Mouse (Mus musculus): ENCODE data around the gene 1700020A23Rik. TPM values are rescaled to one million over a fixed set of nuclear protein-coding genes. Genes with fewer than 3 reads are reported as not detected.

Gene 1700020A23Rik
- total RNA-seq, 4 experiments from 2014 or later = 4.6 TPM; not detected in 3

- DNase-seq = peak; percentile 61
Measured at GRCm38 (mm10) chr2:130411558-130412495, 6.8 kb downstream of the 1700020A23Rik start.

- DNase-seq = no peak
Measured at GRCm38 (mm10) chr2:130412775-130413174, 7.7 kb downstream of the 1700020A23Rik start.

GRCm38 (mm10) chr2:130414094-130414856 is 9.2 kb downstream of the 1700020A23Rik start:
- DNase-seq = no peak

GRCm38 (mm10) chr2:130421781-130422620 is 16.9 kb downstream of the 1700020A23Rik start:
- DNase-seq = no peak

GRCm38 (mm10) chr2:130423397-130424125 is 18.5 kb downstream of the 1700020A23Rik start:
- DNase-seq = peak; percentile 71

GRCm38 (mm10) chr2:130424126-130424853 is 19.2 kb downstream of the 1700020A23Rik start, which contains the start of the genes Vps16 and Pced1a:
TSS of gene Vps16 (plus strand) at chr2:130424339.
TSS of gene Pced1a (minus strand) at chr2:130424701.
- DNase-seq = peak; percentile 88

- DNase-seq = no peak
Measured at GRCm38 (mm10) chr2:130425112-130425511, 20.1 kb downstream of the 1700020A23Rik start.

- no peak for DNase-seq
Measured at GRCm38 (mm10) chr2:130429851-130430250, 24.8 kb downstream of the 1700020A23Rik start.

GRCm38 (mm10) chr2:130430484-130430883 is 25.4 kb downstream of the 1700020A23Rik start:
- DNase-seq = no peak

- DNase-seq = no peak
Measured at GRCm38 (mm10) chr2:130432157-130432556, 27.1 kb downstream of the 1700020A23Rik start.

- DNase-seq = no peak
Measured at GRCm38 (mm10) chr2:130433152-130433551, 28.1 kb downstream of the 1700020A23Rik start.

GRCm38 (mm10) chr2:130436769-130437168 is 31.7 kb downstream of the 1700020A23Rik start:
- no peak for DNase-seq

- no peak for DNase-seq
Measured at GRCm38 (mm10) chr2:130438861-130439260, 33.8 kb downstream of the 1700020A23Rik start.

- no peak for DNase-seq
Measured at GRCm38 (mm10) chr2:130439840-130440480, 34.9 kb downstream of the 1700020A23Rik start.

GRCm38 (mm10) chr2:130442162-130442561 is 37.1 kb downstream of the 1700020A23Rik start:
- DNase-seq = no peak

GRCm38 (mm10) chr2:130448449-130448848 is 43.4 kb downstream of the 1700020A23Rik start:
- DNase-seq = no peak

- no peak for DNase-seq
Measured at GRCm38 (mm10) chr2:130449021-130449793, 44.1 kb downstream of the 1700020A23Rik start.

- DNase-seq = peak; percentile 84
Measured at GRCm38 (mm10) chr2:130449794-130450433, 44.9 kb downstream of the 1700020A23Rik start, which contains the start of gene Ptpra. TSS of gene Ptpra (plus strand) at chr2:130450278.

GRCm38 (mm10) chr2:130450434-130450796 is 45.4 kb downstream of the 1700020A23Rik start:
- peak; percentile 58 for DNase-seq
